Mouse (Mus musculus) liver, embryonic 16.5 days (tissue): ENCODE results near the gene Hdac4. TPM values are rescaled to one million over a fixed set of nuclear protein-coding genes. Genes with fewer than 3 reads are reported as not detected.

ENCODE experiments used
- ATAC-seq: fragments of 200-750 bp; cut with Nextera tagmentation; 2 replicates; pipeline ENCODE4 v1.8.0; 2017; ENCODE audit warnings: low read depth, mild to moderate bottlenecking, moderate number of reproducible peaks, moderate library complexity
- H3K27ac ChIP-seq: fragments of 300-500 bp; sonication (generic); 2 replicates; pipeline ENCODE4 v1.5.1; 2014; ENCODE audit warnings: mild to moderate bottlenecking, low read length
- H3K27me3 ChIP-seq: fragments of 300-500 bp; sonication (generic); 2 replicates; pipeline ENCODE4 v1.6.1; 2014; ENCODE audit warnings: low read depth, low read length, mixed read lengths; ENCODE audit not compliant: control insufficient read depth, insufficient read depth
- H3K36me3 ChIP-seq: fragments of 300-500 bp; sonication (generic); 2 replicates; pipeline ENCODE4 v1.6.1; 2014; ENCODE audit warnings: mild to moderate bottlenecking; ENCODE audit not compliant: control insufficient read depth, insufficient read depth
- H3K4me1 ChIP-seq: fragments of 300-500 bp; sonication (generic); 2 replicates; pipeline ENCODE4 v1.6.1; 2014; ENCODE audit warnings: low read depth, low read length, mixed read lengths; ENCODE audit not compliant: control insufficient read depth
- H3K4me2 ChIP-seq: fragments of 300-500 bp; sonication (generic); 2 replicates; pipeline ENCODE4 v1.6.1; 2014; ENCODE audit warnings: low read depth, low read length, mixed read lengths
- H3K4me3 ChIP-seq: fragments of 300-500 bp; sonication (generic); 2 replicates; pipeline ENCODE4 v1.5.1; 2014; ENCODE audit warnings: low read depth, mild to moderate bottlenecking, low read length
- H3K9ac ChIP-seq: fragments of 300-500 bp; sonication (generic); 2 replicates; pipeline ENCODE4 v1.6.1; 2014; ENCODE audit warnings: low read depth, low read length
- H3K9me3 ChIP-seq: fragments of 300-500 bp; sonication (generic); replicated peaks from 2 replicates; pipeline ENCODE4 v1.6.1; 2016; ENCODE audit warnings: low read length; ENCODE audit not compliant: control insufficient read depth
- WGBS: fragments of 180-500 bp; shearing (Covaris S2); extraction: QIAGEN DNeasy Blood & Tissue Kit; methylation state at CpG from one replicate; pipeline ENCODE4 v1.1.7; 2014; ENCODE audit not compliant: insufficient replicate concordance; 5-methylcytosine and 5-hydroxymethylcytosine counted together
- polyA plus RNA-seq: library from polyadenylated mRNA; unstranded; fragments of >200 nt; fragmentation: Nextera tagmentation; extraction: Ambion mirVana; gene quantifications from 2 replicates; pipeline ENCODE4 v1.2.1, GENCODE M21; 2015

Hdac4 gene
- polyA plus RNA-seq, 1 experiment from 2014 or later = 3.3 TPM

GRCm38 (mm10) chr1:92058731-92059425, 136.6 kb downstream of the Hdac4 start:
- WGBS = 30% methylated on average over 5 of the region's 5 CpGs
- ATAC-seq = no peak

GRCm38 (mm10) chr1:92057068-92057467, 138.4 kb downstream of the Hdac4 start:
- H3K4me3 ChIP-seq = no peak overlapping the region
- ATAC-seq = no peak
- 73% methylated on average over 3 of the region's 3 CpGs for WGBS
- no peaks in the 10 kb centered on the region for H3K27me3 ChIP-seq
- H3K36me3 ChIP-seq = no peaks in the 10 kb centered on the region
- no peak overlapping the region for H3K27ac ChIP-seq
- H3K9me3 ChIP-seq = no peaks in the 10 kb centered on the region
- no peaks in the 10 kb centered on the region; the same call in 1 of the 2 replicates for H3K4me1 ChIP-seq
- no peak overlapping the region for H3K9ac ChIP-seq
- no peak overlapping the region for H3K4me2 ChIP-seq

More at GRCm38 (mm10) chr1:92058731-92059425, 136.6 kb downstream of the Hdac4 start:
- Histone ChIP-seq H3K4me3 (no peak overlapping the region), H3K27me3 (no peaks in the 10 kb centered on the region), H3K4me2 (no peak overlapping the region), H3K9ac (no peak overlapping the region), H3K36me3 (no peaks in the 10 kb centered on the region), H3K9me3 (no peaks in the 10 kb centered on the region), H3K27ac (no peak overlapping the region), H3K4me1 (no peaks in the 10 kb centered on the region)

DNA sequence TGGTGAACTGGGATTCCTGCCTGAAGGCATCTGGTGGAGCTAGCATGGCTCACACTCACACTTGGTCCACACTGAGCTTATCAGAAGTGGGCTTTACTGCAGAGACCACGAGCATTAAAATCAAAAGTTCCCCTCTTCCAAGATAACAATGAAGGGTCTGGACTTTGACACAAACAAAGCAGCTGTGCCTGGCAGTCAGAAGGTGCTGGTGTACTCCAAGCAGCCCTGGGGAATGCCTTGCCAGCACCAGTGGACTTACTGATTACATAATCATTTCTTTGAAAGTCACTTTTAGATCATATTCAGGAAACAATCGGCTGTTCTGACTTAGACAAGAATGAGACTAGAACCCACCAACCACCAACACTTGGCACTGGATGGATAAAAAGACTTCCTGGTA, 140.3 kb downstream of the Hdac4 start:
- ATAC-seq = no peak

DNA sequence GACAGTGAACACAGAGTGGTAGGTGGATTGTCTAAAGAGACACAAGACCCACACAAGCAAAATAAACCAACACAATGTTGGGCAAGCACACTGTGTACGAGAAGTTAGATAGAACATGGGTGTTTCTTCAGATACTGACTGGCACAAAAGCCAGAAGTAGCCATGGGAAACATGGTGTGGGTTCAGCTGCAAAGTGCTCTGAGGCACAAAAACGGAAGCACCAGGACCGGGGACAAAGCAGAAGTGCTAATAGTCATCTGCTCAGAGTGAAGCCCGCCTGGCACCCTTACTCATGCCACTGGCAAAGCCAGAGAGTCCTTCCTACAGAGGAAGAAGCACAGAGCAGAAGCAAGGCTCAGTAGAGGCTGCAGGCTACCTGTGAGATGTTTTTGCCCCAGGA, 143.3 kb downstream of the Hdac4 start:
- Histone ChIP-seq H3K9me3 (no peaks in the 10 kb centered on the region), H3K27me3 (no peaks in the 10 kb centered on the region), H3K4me3 (no peak overlapping the region), H3K4me1 (peaks cover 3% of the 10 kb centered on the region), H3K27ac (no peak overlapping the region; the same call in 1 of the 2 replicates), H3K9ac (no peak overlapping the region), H3K4me2 (no peak overlapping the region), H3K36me3 (no peaks in the 10 kb centered on the region)
- 32% methylated on average over 4 of the region's 4 CpGs for WGBS
- ATAC-seq = no peak

More for the DNA sequence above, 140.3 kb downstream of the Hdac4 start:
- H3K27me3 ChIP-seq = no peaks in the 10 kb centered on the region
- no peak overlapping the region for H3K9ac ChIP-seq
- H3K9me3 ChIP-seq = no peaks in the 10 kb centered on the region
- no peak overlapping the region for H3K4me3 ChIP-seq
- peaks cover 3% of the 10 kb centered on the region for H3K4me1 ChIP-seq
- H3K36me3 ChIP-seq = no peaks in the 10 kb centered on the region
- H3K4me2 ChIP-seq = no peak overlapping the region
- WGBS = 10% methylated on average over 2 of the region's 2 CpGs
- no peak overlapping the region for H3K27ac ChIP-seq

GRCm38 (mm10) chr1:92051489-92052062, 143.9 kb downstream of the Hdac4 start:
- H3K4me3 ChIP-seq = no peak overlapping the region
- ATAC-seq = no peak
- H3K4me2 ChIP-seq = no peak overlapping the region
- no peaks in the 10 kb centered on the region for H3K36me3 ChIP-seq
- H3K9ac ChIP-seq = no peak overlapping the region
- 62% methylated on average over 4 of the region's 4 CpGs for WGBS
- H3K4me1 ChIP-seq = peaks cover 3% of the 10 kb centered on the region
- no peaks in the 10 kb centered on the region for H3K27me3 ChIP-seq
- peak overlapping the region; percentile 25; the same call in 1 of the 2 replicates for H3K27ac ChIP-seq
- H3K9me3 ChIP-seq = no peaks in the 10 kb centered on the region

GRCm38 (mm10) chr1:92050992-92051391, 144.5 kb downstream of the Hdac4 start:
- Histone ChIP-seq H3K4me2 (no peak overlapping the region), H3K4me1 (peaks cover 3% of the 10 kb centered on the region), H3K9me3 (no peaks in the 10 kb centered on the region), H3K27me3 (no peaks in the 10 kb centered on the region), H3K4me3 (no peak overlapping the region), H3K9ac (no peak overlapping the region), H3K27ac (no peak overlapping the region), H3K36me3 (no peaks in the 10 kb centered on the region)
- ATAC-seq = no peak

DNA sequence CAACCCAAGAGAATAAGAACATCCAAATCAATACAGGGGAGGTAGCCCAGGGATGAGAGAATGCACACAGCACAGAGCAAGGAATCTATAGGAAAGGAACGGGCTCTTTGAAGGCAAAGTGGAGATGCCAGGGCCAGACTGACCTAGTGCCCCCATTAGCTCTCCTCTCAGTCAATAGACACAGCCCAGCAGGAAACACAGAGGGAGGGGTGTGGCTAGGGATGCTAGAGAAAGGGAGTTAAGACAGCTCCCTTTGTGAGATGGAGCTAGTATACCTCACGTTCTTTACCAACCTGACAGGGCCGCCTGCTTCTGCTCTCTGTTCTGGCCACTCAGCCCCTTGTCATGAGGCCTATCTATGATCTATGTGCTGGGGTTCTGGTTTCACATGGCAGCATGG, 144.9 kb downstream of the Hdac4 start:
- Histone ChIP-seq H3K9ac (no peak overlapping the region), H3K9me3 (no peaks in the 10 kb centered on the region), H3K4me2 (no peak overlapping the region), H3K27ac (no peak overlapping the region), H3K4me1 (peaks cover 3% of the 10 kb centered on the region), H3K4me3 (no peak overlapping the region), H3K36me3 (no peaks in the 10 kb centered on the region), H3K27me3 (no peaks in the 10 kb centered on the region)
- ATAC-seq = no peak
- WGBS = 55% methylated on average over 3 of the region's 3 CpGs

DNA sequence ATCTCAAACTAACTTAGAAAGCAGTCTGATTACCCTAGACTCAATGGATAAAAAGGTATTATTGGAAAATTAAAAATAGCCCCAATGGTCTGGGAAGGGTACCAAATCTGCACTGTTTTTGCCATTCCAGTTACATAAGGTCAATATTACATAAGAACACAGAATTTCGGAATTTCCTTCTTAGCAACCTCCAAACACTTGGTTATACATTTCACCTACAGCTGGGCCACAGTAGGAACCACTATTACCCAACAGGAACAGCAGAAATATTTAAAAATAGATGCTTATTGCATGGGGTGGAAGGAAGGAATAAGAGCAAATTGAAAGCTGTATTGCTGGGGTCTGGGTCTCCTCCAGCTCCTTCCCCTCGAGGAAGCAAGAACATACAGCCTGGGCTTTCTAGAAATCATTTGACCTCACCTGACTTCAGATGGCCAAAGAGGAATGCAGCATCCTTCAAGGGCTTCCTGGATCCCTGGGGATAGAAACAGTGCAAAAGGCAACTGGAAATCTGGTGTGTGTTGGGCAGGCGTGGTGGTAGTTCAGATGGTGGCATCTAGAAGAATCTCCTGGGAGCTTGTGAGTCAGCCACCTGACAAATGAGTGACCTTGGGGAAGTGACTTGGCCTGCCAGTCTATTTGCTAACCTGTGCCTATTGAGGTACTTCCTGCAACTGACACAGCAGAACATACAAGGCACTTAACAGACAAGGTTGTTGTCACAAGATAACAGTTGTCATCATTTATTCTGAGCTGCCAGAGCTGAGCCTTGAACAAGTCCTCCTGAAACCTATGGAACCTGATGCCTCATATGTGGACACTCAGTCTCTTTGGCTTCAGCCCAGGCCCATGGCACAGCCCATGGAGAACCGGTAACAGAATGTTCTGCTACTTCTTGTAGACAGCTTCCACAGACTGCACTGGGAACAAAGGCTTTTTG, 146.8 kb downstream of the Hdac4 start:
- WGBS = 45% methylated on average over 4 of the region's 4 CpGs
- H3K4me1 ChIP-seq = peaks cover 3% of the 10 kb centered on the region
- no peak overlapping the region for H3K4me2 ChIP-seq
- 0 out of 2 replicates have a peak overlapping the region, but pooled peaks have one; percentile 26 for H3K27ac ChIP-seq
- H3K27me3 ChIP-seq = no peaks in the 10 kb centered on the region
- H3K36me3 ChIP-seq = no peaks in the 10 kb centered on the region
- H3K9me3 ChIP-seq = no peaks in the 10 kb centered on the region
- ATAC-seq = no peak
- no peak overlapping the region for H3K9ac ChIP-seq
- H3K4me3 ChIP-seq = no peak overlapping the region
